Mouse (Mus musculus) stomach, postnatal 0 days (tissue): ENCODE results near the gene Lrrc41.

Experiments
- CTCF ChIP-seq: IDR thresholded peaks from 2 replicates; pipeline ENCODE4 v1.5.1; 2016; ENCODE audit warnings: antibody characterized with exemption, low read depth, mild to moderate bottlenecking, moderate library complexity
- EP300 ChIP-seq: optimal IDR thresholded peaks from 2 replicates; pipeline ENCODE3; 2016; ENCODE audit warnings: antibody characterized with exemption

GRCm38 (mm10) chr4:116127956-116128355, 52.9 kb downstream of the Lrrc41 start:
- TF ChIP-seq CTCF: no peak
- no peak for TF ChIP-seq EP300
